Mouse (Mus musculus) forebrain, embryonic 10.5 days (tissue): ENCODE measurements around the gene Rph3a. TPM values are rescaled to one million over a fixed set of nuclear protein-coding genes. Genes with fewer than 3 reads are reported as not detected.

Experiments
- DNase-seq: peaks from one replicate; pipeline ENCODE4 v3.0.0-alpha.2; 2017; ENCODE audit warnings: low spot score; ENCODE audit errors: extremely low spot score
- H3K27ac ChIP-seq: fragments of 300-500 bp; sonication (generic); 2 replicates; pipeline ENCODE4 v1.5.1; 2016; ENCODE audit warnings: mild to moderate bottlenecking
- H3K27me3 ChIP-seq: fragments of 300-500 bp; sonication (generic); 2 replicates; pipeline ENCODE4 v1.6.1; 2016; ENCODE audit warnings: mild to moderate bottlenecking; ENCODE audit not compliant: poor library complexity, severe bottlenecking
- H3K36me3 ChIP-seq: fragments of 300-500 bp; sonication (generic); replicated peaks from 2 replicates; pipeline ENCODE4 v1.6.1; 2016; ENCODE audit warnings: mild to moderate bottlenecking, moderate library complexity
- H3K4me1 ChIP-seq: fragments of 300-500 bp; sonication (generic); 2 replicates; pipeline ENCODE4 v1.6.1; 2016
- H3K4me3 ChIP-seq: fragments of 300-500 bp; sonication (generic); 2 replicates; pipeline ENCODE4 v1.5.1; 2016; ENCODE audit warnings: mild to moderate bottlenecking, moderate library complexity
- H3K9me3 ChIP-seq: fragments of 300-500 bp; sonication (generic); 2 replicates; pipeline ENCODE4 v1.6.1; 2016; ENCODE audit warnings: mild to moderate bottlenecking, moderate library complexity
- WGBS: fragments of 180-500 bp; shearing (Covaris S2); methylation state at CpG from one replicate; pipeline ENCODE4 v1.1.7; 2016; 5-methylcytosine and 5-hydroxymethylcytosine counted together
- polyA plus RNA-seq: library from polyadenylated mRNA; unstranded; fragments of >200 nt; fragmentation: Nextera tagmentation; extraction: Ambion mirVana; gene quantifications from 2 replicates; pipeline ENCODE4 v1.2.1, GENCODE M21; 2016

Rph3a gene
- polyA plus RNA-seq, 1 experiment from 2014 or later, result 0.60 TPM

DNA sequence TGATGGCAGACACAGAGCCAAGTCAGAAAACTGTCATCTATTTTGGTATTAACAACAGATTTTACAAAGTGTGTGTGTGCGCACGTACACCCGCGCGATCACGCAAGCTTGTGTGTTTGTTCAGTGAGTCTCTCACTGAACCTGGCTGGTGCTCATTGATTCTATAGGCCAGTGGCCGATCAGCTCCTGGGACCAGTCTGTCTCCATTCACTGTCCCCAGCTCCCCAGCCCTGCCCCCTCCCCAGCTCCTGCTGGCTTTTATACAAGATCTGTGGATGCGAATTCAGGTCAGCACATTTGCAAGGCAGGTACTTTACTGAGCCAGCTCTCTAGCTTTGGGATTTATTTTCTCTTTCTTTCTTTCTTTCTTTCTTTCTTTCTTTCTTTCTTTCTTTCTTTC lies 41.1 kb downstream of the Rph3a start:
- Histone ChIP-seq H3K4me1 (peaks cover 3% of the 10 kb centered on the region; the same call in 1 of the 2 replicates), H3K27ac (no peak overlapping the region), H3K27me3 (no peaks in the 10 kb centered on the region), H3K36me3 (no peaks in the 10 kb centered on the region), H3K4me3 (no peak overlapping the region), H3K9me3 (no peaks in the 10 kb centered on the region)
- DNase-seq, result no peak
- 89% methylated on average over 8 of the region's 8 CpGs for WGBS

DNA sequence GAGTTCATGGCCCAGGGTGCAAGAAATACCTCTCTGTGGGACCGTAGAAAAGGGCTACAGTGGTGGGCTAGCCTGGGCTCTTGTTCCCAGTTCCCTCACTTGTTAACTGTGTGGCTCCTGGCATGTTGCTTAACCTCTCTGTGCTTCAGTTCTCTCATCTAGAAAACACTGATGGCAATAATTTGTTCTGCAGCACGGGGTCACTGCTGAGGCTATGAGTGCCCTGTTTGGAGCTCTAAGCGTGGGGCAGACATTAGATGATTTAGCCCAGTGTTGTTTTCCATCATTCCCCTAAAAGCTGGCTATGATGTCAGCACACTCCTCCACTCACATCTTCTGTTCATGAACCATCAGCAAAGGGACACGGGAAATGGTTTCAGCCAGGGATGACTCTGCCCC lies 41.8 kb downstream of the Rph3a start:
- Histone ChIP-seq H3K4me1 (peaks cover 3% of the 10 kb centered on the region; the same call in 1 of the 2 replicates), H3K9me3 (no peaks in the 10 kb centered on the region), H3K4me3 (no peak overlapping the region), H3K27me3 (no peaks in the 10 kb centered on the region), H3K27ac (no peak overlapping the region), H3K36me3 (no peaks in the 10 kb centered on the region)
- WGBS, result 76% methylated on average over 4 of the region's 4 CpGs
- DNase-seq, result no peak

DNA sequence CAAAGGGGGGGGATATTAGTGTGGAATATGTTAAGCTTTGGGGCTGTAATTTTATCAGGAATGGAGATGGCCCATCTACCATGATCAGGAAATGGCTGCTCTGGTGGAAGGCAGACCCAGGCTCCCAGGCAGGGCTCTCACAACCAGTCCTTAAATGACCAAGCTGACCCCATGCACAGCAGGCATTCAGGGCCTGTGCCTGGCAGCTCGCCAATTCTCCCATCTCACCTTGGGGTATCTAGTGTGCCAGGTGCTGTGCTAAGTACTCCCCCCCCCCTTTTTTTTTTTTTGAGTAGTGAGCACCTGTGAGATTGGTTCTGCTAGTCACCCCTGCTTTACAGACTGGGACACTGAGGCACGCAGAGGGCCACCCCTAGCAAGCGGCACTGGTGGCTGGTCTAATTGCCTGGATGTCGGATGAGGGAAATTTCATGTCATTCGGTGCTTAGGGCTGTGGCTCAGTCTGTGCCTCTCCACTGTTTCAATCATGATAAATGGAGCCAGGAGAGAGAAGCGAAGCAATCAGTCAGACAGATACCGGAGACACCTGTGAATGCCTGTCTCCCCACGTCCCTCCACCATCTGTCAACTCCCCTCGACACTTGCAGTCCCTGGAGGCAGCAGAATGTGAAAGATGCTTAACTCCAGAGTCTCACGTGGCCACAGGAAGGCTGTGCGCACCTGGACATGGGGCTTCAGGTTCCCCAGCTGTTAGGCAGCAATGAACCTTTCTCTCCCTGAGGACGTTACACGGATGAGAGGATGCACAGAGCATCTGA lies 42.3 kb downstream of the Rph3a start:
- Histone ChIP-seq H3K9me3 (no peaks in the 10 kb centered on the region), H3K4me1 (peaks cover 3% of the 10 kb centered on the region; the same call in 1 of the 2 replicates), H3K27me3 (no peaks in the 10 kb centered on the region), H3K4me3 (no peak overlapping the region), H3K36me3 (no peaks in the 10 kb centered on the region), H3K27ac (no peak overlapping the region)
- whole genome bisulfite sequencing, result 86% methylated on average over 13 of the region's 13 CpGs
- DNase-seq, result no peak

DNA sequence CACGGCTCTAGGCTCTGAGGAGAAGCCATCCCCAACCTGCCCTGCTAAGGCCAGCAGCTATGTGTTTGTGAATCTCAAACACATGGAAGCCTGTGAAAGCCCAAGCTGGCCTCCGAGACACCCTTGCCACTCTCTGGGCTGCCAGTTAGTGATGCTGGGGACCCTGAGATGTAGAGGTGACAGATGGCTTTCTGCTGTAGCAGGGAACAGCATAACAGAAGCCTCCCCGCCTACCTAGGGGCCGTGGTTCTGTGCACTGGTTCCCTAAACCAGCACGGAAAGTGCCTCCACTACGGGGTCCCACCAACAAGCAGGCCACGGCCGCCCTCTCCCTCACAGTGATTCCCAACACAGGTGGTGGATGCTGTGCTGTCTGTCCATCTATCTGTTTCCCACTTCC lies 43.0 kb downstream of the Rph3a start:
- DNase-seq, result no peak
- 88% methylated on average over 8 of the region's 8 CpGs for WGBS
- Histone ChIP-seq H3K27ac (no peak overlapping the region), H3K9me3 (no peaks in the 10 kb centered on the region), H3K36me3 (no peaks in the 10 kb centered on the region), H3K4me1 (peaks cover 3% of the 10 kb centered on the region; the same call in 1 of the 2 replicates), H3K4me3 (no peak overlapping the region), H3K27me3 (no peaks in the 10 kb centered on the region)

DNA sequence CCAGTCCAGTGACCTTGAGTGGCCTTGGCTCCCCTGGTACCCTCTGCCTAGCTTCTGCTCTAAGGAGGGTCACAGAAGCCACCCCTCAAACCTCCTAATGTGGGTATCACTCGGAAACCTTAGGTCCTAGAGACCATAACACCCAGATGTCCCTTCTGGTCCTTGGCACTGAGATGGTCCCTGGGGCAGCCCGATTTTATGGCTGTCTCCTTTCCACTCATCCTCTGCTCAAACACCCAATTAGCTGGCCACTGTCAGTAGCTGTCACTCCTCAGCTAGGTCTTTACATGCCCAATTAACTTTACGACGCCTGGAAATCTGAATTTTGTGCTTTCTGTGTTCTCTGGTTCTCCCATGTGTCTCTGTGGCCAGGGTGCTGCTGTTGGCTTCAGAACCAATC lies 43.7 kb downstream of the Rph3a start:
- no peak overlapping the region for H3K4me3 ChIP-seq
- no peak for DNase-seq
- no peaks in the 10 kb centered on the region for H3K36me3 ChIP-seq
- H3K27ac ChIP-seq, result no peak overlapping the region
- H3K27me3 ChIP-seq, result no peaks in the 10 kb centered on the region
- peaks cover 3% of the 10 kb centered on the region; the same call in 1 of the 2 replicates for H3K4me1 ChIP-seq
- no peaks in the 10 kb centered on the region for H3K9me3 ChIP-seq
- WGBS, result 93% methylated on average over 4 of the region's 4 CpGs

DNA sequence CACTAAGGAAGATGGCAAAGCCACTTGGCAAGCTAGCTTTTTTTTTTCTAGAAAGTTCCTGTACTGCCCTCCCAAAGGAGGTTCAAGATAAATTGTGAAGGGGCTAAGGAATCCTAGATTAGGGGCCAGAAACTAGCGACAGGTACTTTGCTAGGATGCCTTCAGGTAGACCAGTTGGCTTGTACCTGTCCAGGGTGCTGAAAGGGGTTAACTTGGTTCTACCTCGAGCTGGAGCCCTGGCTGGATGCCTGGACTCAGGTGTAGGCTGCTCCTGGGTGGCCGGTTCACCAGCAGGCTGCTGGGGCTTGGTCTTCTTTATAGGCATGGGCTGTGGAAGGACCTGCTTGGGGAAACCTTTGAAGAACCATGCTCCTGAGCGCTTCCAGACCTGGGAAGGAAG lies 48.9 kb downstream of the Rph3a start:
- H3K4me1 ChIP-seq, result no peaks in the 10 kb centered on the region
- DNase-seq, result no peak
- H3K9me3 ChIP-seq, result no peaks in the 10 kb centered on the region
- 57% methylated on average over 4 of the region's 4 CpGs for WGBS
- H3K27ac ChIP-seq, result no peak overlapping the region
- H3K36me3 ChIP-seq, result no peaks in the 10 kb centered on the region
- H3K4me3 ChIP-seq, result no peak overlapping the region
- H3K27me3 ChIP-seq, result no peaks in the 10 kb centered on the region

DNA sequence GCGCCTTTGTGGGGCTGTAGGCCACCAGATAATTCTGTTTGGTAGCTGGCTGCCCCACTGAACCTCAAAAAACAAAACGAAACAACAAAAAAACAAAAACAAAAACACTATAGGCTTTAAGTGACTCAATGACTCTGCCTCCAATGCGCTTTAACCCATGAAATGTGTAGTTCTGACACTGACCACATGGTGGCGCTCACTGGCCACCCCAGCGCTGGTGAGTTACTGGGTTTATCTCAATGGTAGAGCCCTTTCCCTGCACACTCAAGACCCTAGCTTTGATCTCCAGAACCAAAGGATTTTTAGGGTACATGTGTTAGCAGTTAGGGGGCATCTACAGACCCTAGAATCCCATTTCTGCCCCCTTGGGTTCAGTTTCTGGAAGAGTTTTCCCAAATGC lies 55.9 kb downstream of the Rph3a start:
- Histone ChIP-seq H3K27ac (no peak overlapping the region), H3K27me3 (no peaks in the 10 kb centered on the region), H3K9me3 (no peaks in the 10 kb centered on the region), H3K4me1 (peaks cover 4% of the 10 kb centered on the region; the same call in 1 of the 2 replicates), H3K36me3 (no peaks in the 10 kb centered on the region), H3K4me3 (no peak overlapping the region)
- 23% methylated on average over 5 of the region's 5 CpGs for WGBS
- DNase-seq, result peak; percentile 51

DNA sequence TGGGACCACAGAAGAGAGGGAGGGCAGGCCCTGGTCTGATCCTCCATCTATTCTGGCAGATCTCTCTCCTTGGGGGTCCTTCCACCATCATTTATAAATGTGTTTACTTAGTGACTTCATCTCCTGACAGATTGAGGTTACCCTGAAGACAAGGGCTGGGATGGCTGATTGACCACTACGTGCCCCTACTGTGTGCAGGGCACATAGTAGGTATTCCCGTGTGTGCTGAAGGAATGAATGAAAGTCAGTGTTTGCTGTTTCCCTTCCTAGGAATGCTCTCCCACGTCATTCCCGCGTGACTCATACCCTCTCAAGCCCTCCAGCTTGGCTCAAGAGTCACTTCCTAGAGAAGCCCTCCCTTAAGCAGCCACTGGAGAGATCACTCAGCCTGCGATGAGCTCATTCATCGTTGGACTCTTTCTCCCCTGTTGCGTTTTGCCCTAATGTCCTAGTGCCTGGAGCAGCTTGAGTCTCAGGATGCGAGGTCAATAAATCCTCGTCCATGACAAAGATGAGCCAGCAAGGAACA lies 57.6 kb downstream of the Rph3a start:
- Histone ChIP-seq H3K27ac (no peak overlapping the region), H3K4me3 (no peak overlapping the region), H3K36me3 (no peaks in the 10 kb centered on the region), H3K27me3 (no peaks in the 10 kb centered on the region), H3K4me1 (peaks cover 4% of the 10 kb centered on the region; the same call in 1 of the 2 replicates), H3K9me3 (no peaks in the 10 kb centered on the region)
- no peak for DNase-seq
- WGBS, result 78% methylated on average over 10 of the region's 10 CpGs

DNA sequence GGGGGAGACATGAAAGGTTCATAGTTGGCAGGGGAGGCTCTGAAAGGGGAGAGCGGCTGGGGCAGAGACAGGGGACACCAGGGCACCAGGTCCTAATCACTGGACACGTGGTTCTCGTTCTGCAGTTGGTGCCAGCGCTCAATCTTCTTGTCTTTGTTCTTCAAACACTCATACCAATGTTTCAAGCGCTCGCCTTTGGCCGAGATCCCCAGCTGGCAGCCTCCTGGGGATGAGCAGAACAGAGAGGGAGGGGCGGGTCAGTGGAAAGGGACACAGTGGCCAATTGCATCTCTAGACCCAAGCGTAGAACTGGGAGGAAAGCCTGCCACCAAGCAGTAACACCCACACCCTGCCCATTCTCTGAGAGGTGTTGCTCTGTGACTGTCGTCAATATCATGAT lies 67.8 kb downstream of the Rph3a start:
- no peaks in the 10 kb centered on the region for H3K27me3 ChIP-seq
- H3K4me3 ChIP-seq, result no peak overlapping the region
- H3K4me1 ChIP-seq, result 0 out of 2 replicates have a peak, but pooled peaks cover 3% of the 10 kb centered on the region
- H3K27ac ChIP-seq, result no peak overlapping the region
- no peaks in the 10 kb centered on the region for H3K9me3 ChIP-seq
- no peaks in the 10 kb centered on the region for H3K36me3 ChIP-seq
- DNase-seq, result no peak
- WGBS, result 78% methylated on average over 10 of the region's 10 CpGs

DNA sequence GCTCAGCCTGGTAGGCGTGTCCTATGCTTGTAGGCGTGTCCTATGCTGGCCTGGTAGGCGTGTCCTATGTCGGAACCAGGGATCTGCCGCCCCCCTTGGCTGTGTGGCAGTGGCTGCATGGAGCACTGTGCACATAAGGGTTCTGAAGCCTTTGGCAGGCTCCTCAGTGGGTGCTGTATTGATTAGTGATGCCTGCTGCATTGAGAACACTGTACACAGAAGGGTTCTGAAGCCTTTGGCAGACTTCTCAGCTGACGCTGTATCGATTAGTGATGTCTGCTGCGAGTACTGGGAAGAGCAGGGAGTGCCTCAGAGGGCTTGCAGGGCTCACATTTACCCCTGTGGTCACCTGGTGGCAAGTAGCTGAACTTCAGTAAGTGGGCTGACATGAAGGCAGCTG lies 71.3 kb downstream of the Rph3a start:
- 58% methylated on average over 8 of the region's 8 CpGs for WGBS
- Histone ChIP-seq H3K9me3 (no peaks in the 10 kb centered on the region), H3K4me1 (peaks cover 3% of the 10 kb centered on the region; the same call in 1 of the 2 replicates), H3K27me3 (no peaks in the 10 kb centered on the region), H3K27ac (no peak overlapping the region), H3K4me3 (no peak overlapping the region), H3K36me3 (no peaks in the 10 kb centered on the region)
- no peak for DNase-seq

DNA sequence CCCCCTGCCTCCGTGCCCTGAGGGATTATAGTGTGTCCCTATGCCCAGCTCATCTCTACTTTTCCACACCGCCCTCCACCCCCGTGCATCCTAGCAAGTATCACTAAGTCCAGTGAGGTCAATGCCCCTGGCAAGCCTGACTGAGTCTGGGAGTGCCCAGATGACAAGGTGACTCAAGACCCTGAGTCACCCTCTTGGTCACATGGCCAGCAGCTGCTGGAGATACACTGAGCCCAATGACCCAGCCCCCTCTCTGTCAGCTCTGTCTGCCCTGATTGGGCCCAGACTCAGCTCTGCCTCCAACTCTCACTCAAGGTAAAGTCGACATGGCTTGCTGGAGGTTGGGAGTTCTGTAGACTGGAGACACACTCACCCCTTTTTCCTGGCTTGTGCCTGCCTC lies 72.1 kb downstream of the Rph3a start:
- Histone ChIP-seq H3K4me3 (no peak overlapping the region), H3K27me3 (no peaks in the 10 kb centered on the region), H3K27ac (no peak overlapping the region), H3K36me3 (no peaks in the 10 kb centered on the region), H3K4me1 (peaks cover 3% of the 10 kb centered on the region; the same call in 1 of the 2 replicates), H3K9me3 (no peaks in the 10 kb centered on the region)
- no peak for DNase-seq
- 80% methylated on average over 4 of the region's 4 CpGs for WGBS

DNA sequence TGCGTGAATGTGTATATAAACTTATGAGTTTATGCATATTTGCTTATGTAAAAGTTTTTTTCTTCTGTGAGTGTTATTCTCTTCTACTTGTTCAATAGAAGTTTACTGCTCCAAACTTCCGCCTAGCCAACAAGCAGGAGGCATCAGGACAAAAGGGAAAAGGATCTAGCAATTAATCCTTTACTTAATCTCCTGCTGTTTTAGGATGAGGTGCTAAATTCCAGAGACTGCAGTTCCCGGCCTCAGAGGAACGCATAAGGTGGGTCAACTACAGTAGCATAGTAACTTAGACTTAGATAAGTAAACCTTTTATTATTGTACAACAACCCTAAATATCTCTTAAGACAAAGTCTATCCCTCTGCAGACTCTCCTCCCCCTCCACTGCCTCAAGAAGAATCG lies 75.9 kb downstream of the Rph3a start:
- Histone ChIP-seq H3K27ac (no peak overlapping the region), H3K9me3 (no peaks in the 10 kb centered on the region), H3K27me3 (no peaks in the 10 kb centered on the region), H3K4me3 (no peak overlapping the region), H3K36me3 (no peaks in the 10 kb centered on the region), H3K4me1 (peaks cover 3% of the 10 kb centered on the region; the same call in 1 of the 2 replicates)
- DNase-seq, result no peak
- WGBS, result 22% methylated on average over 5 of the region's 5 CpGs

DNA sequence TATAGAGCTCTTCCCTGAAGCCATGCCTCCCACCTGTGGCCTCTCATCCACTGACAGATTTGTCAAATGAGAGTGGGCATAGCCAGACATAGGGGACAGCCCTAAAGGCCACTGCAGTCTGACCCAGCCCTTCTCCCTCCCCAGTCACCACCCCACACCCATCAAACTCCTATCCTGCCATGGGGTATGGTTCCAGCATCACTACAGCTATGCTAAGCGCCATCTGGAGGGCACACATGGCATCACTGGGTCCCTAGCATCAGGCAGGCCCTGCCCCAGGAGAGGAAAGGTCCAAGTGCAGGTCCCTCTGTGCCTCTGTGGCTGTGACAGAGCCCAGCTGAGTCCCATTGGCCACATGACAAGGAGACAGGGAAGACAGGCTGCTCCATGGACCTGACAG lies 82.9 kb downstream of the Rph3a start:
- no peaks in the 10 kb centered on the region for H3K4me1 ChIP-seq
- no peak overlapping the region for H3K27ac ChIP-seq
- no peak for DNase-seq
- H3K9me3 ChIP-seq, result no peaks in the 10 kb centered on the region
- no peak overlapping the region for H3K4me3 ChIP-seq
- H3K36me3 ChIP-seq, result no peaks in the 10 kb centered on the region
- WGBS, result 5% methylated on average over 1 of the region's 1 CpGs
- H3K27me3 ChIP-seq, result no peaks in the 10 kb centered on the region
